Mouse (Mus musculus) embryonic facial prominence, embryonic 10.5 days (tissue): ENCODE results near the gene Tpm3-rs7. TPM values are rescaled to one million over a fixed set of nuclear protein-coding genes. Genes with fewer than 3 reads are reported as not detected.
"Not testable (repeated sequence)": the region's sequence is repeated elsewhere in the genome, so short reads cannot be mapped to it uniquely, and the experiment has no call there.

ENCODE experiments used
- DNase-seq: peaks from one replicate; pipeline ENCODE4 v3.0.0-alpha.2; 2017; ENCODE audit warnings: low spot score
- H3K27ac ChIP-seq: fragments of 300-500 bp; sonication (generic); replicated peaks from 2 replicates; pipeline ENCODE4 v1.5.1; 2016; ENCODE audit warnings: mild to moderate bottlenecking
- H3K27me3 ChIP-seq: fragments of 300-500 bp; sonication (generic); replicated peaks from 2 replicates; pipeline ENCODE4 v1.6.1; 2016; ENCODE audit warnings: low read depth, mild to moderate bottlenecking; ENCODE audit not compliant: poor library complexity, severe bottlenecking
- H3K36me3 ChIP-seq: fragments of 300-500 bp; sonication (generic); replicated peaks from 2 replicates; pipeline ENCODE4 v1.6.1; 2016; ENCODE audit warnings: mild to moderate bottlenecking, moderate library complexity
- H3K4me1 ChIP-seq: fragments of 300-500 bp; sonication (generic); 2 replicates; pipeline ENCODE4 v1.6.1; 2016
- H3K4me3 ChIP-seq: fragments of 300-500 bp; sonication (generic); 2 replicates; pipeline ENCODE4 v1.5.1; 2016; ENCODE audit warnings: mild to moderate bottlenecking, moderate library complexity
- H3K9me3 ChIP-seq: fragments of 300-500 bp; sonication (generic); 2 replicates; pipeline ENCODE4 v1.6.1; 2016; ENCODE audit warnings: mild to moderate bottlenecking
- WGBS: fragments of 180-500 bp; shearing (Covaris S2); methylation state at CpG from one replicate; pipeline ENCODE4 v1.1.7; 2016; 5-methylcytosine and 5-hydroxymethylcytosine counted together
- polyA plus RNA-seq: library from polyadenylated mRNA; unstranded; fragments of >200 nt; fragmentation: Nextera tagmentation; extraction: Ambion mirVana; gene quantifications from 2 replicates; pipeline ENCODE4 v1.2.1, GENCODE M21; 2016

The Tpm3-rs7 gene
- polyA plus RNA-seq, result 7.7 and 8.5 TPM in 2 replicates

- not testable (repeated sequence) for H3K27ac ChIP-seq, H3K36me3 ChIP-seq, DNase-seq, H3K9me3 ChIP-seq, H3K4me1 ChIP-seq, H3K4me3 ChIP-seq, H3K27me3 ChIP-seq
- 89% methylated on average over 16 of the region's 16 CpGs for WGBS
Measured at GRCm38 (mm10) chr14:113314499-113314898, at the start of gene Tpm3-rs7. Gene Tpm3-rs7 (plus strand): TSS chr14:113314608.

GRCm38 (mm10) chr14:113317023-113317422 is 2.6 kb downstream of the Tpm3-rs7 start:
- H3K36me3 ChIP-seq, result no peaks in the 10 kb centered on the region
- 93% methylated on average over 1 of the region's 1 CpGs for WGBS
- H3K4me1 ChIP-seq, result no peaks in the 10 kb centered on the region
- no peak overlapping the region for H3K4me3 ChIP-seq
- H3K27me3 ChIP-seq, result no peaks in the 10 kb centered on the region
- DNase-seq, result no peak
- no peaks in the 10 kb centered on the region for H3K9me3 ChIP-seq
- no peak overlapping the region for H3K27ac ChIP-seq

- Histone ChIP-seq H3K4me3 (no peak overlapping the region), H3K27me3 (no peaks in the 10 kb centered on the region), H3K4me1 (no peaks in the 10 kb centered on the region), H3K9me3 (peaks cover 4% of the 10 kb centered on the region; the same call in 1 of the 2 replicates), H3K27ac (no peak overlapping the region), H3K36me3 (no peaks in the 10 kb centered on the region)
- no peak for DNase-seq
- 68% methylated on average over 1 of the region's 1 CpGs for WGBS
Measured at GRCm38 (mm10) chr14:113363361-113363760, 49.0 kb downstream of the Tpm3-rs7 start.
